Mouse (Mus musculus) urinary bladder, postnatal 25 days (tissue): ENCODE measurements at regions not wholly inside any gene's neighbourhood (a gene's known extent, or its start where the extent isn't known, plus 50 kb on each side); places are given as distances from the start of the nearest gene placed in this dataset.

Experiments used
- DNase-seq: peaks from one replicate; pipeline ENCODE4 v3.0.0; 2022; ENCODE audit warnings: low spot score

- no peak for DNase-seq
Measured at GRCm38 (mm10) chr3:148143776-148144175, 846.6 kb downstream of the Adgrl2 start.

GRCm38 (mm10) chr3:148136791-148137251 is 853.5 kb downstream of the Adgrl2 start:
- no peak for DNase-seq

DNA sequence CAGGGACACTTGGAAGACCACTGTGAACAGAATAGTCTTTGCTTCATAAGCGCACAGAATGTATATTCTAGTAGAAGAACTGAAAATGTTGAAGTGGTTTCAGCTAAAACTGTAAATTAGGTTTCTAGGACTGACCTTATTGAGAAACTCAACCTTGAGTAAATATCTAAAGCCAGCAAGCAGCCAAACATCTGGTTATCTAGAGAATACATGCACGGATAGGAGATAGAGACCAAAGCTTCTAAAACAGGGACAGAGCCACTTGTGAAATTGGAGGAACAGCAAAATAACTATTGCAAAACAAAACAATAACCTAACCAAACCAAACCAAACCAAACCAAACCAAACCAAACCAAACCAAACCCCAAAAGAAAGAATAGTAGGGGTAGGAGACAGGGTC is 855.7 kb downstream of the Adgrl2 start:
- no peak for DNase-seq

DNA sequence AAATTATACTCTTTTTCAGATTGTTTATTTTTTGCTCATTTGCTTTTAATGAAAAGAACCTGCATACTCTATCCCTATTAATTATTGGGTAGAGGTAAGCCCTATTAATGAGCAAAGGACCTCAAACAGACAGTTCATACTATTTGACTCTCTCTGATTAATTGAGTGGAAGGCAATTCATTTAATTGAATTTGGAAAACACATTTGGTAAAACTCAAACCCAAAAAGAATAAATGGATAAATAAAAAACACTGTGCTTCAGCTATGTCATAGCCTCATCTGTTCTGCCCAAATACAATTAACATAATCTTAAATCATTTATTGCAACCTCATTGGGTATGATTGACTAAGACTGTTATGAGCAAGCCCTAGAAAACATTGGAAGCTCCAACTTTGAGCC is 874.8 kb downstream of the Adgrl2 start:
- DNase-seq, result no peak

DNA sequence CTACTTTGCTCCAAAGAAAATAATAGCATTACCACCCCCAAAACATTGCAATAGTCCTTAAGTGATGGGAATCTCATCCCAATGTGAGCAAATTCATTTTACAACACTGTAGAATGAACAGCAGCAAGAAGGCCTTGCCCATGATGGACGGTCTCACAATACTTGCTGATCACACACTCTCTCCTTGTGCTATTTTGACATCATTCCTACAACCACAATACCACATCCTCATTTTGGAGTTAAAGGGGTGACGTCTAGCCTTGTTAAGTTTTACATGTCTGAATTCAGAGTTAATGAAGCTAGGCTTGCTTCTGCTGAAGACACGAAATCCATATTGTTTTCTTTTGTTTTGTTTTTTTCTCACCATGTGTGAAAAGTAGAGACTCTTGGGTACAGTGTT is 878.2 kb downstream of the Adgrl2 start:
- no peak for DNase-seq

GRCm38 (mm10) chr3:148107031-148107430 is 883.3 kb downstream of the Adgrl2 start:
- DNase-seq, result no peak

DNA sequence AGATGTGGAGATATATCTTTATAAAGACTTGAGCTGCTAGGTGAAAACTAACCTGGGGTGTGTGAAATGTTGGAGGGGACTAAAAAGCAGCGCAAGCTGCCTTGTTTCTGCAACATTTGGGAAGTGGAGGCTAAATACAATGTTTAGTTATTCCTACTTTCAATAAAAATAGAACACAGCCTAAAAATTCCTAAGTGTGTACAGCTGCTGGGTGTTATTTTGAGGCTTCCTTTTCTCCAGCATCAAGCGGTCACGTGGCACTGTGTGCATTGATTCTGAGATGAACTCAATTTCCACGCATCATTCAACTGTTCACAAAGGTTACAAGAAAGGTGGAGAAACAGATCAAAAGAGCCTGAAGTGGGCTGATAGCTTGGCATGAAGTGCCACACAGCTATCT is 896.4 kb downstream of the Adgrl2 start:
- DNase-seq, result no peak

- no peak for DNase-seq
Measured at GRCm38 (mm10) chr3:148075841-148076240, 914.5 kb downstream of the Adgrl2 start.

DNA sequence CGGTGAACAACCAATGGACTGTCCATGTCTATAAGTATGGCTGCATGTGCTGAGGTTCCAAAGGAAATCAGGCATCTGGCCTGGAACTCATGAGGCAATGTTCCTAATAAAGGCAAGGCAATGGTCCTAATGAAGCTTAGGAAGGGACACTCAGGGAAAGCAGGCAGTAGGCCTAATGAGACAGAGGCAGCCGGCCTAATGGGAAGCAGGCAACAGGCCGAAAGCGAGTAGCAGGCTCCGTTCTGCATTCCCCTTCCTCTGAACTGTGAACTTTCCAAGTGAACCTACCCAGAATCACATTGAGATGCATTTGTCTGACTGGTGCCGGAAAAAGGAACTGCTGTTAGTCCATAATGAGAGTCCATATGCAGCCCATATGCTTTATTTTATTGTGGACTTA is 923.7 kb downstream of the Adgrl2 start:
- DNase-seq, result no peak

- no peak for DNase-seq
Measured at GRCm38 (mm10) chr3:148056074-148056473, 934.3 kb downstream of the Adgrl2 start.

GRCm38 (mm10) chr3:148052516-148052915 is 937.8 kb downstream of the Adgrl2 start:
- no peak for DNase-seq

DNA sequence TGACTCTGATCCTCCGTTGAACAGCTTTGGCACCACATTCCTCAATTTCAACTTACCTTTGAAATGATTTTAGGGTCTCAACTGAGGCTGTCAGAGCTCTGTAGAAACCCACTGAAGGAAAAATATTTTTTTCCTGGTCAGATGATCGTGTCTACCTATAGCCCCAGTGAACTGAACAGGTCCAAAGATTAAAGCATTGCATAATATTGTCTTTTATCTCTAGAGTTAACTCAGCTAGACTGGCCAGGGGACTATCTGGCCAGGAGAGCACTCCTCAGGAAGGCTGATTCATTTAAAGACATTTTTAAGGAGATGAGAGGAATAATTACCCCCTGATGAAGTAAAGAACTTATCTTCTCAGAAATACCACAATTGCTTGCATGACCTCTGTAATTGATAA is 942.1 kb downstream of the Adgrl2 start:
- DNase-seq, result no peak

- no peak for DNase-seq
Measured at GRCm38 (mm10) chr3:148032532-148032931, 957.8 kb downstream of the Adgrl2 start.

DNA sequence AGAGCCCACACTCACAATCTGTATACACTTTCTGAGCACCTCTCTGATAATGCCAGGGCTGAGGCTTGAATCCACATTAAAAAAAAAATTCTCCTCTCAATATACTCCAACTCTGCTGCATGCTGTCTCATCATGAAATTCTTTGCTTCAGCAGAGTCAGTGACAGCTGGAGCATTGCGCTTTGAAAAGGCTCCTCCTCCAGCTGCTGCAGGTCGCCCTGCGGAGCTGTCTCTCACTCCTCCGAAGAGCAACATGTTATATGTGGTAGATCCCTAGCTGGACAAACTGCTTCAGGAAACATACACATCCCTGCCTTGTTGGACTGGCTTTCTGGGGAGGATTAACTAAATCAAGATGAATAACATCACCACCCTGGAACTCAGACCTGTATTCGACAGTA is 984.5 kb downstream of the Adgrl2 start:
- DNase-seq, result no peak

DNA sequence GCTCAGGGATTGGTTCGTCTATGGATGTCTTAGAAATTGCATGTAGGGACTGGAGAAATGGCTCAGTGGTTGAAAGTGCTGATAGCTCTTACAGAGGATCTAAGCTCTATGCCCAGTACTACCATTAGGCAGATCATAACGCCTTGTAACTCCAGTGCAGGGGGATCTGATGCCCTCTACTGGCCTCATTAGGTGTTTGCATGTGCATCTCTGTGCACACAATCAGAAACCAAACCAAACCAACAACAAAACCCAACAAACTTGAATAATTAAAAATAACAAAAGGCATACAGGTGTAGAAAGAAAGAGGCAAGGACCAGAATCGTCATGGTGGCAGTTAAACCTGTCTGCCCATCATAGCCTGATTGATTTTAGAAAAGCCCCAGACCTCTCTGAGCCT is 986.3 kb downstream of the Adgrl2 start:
- no peak for DNase-seq

GRCm38 (mm10) chr3:147999330-147999953 is 990.9 kb downstream of the Adgrl2 start:
- no peak for DNase-seq

DNA sequence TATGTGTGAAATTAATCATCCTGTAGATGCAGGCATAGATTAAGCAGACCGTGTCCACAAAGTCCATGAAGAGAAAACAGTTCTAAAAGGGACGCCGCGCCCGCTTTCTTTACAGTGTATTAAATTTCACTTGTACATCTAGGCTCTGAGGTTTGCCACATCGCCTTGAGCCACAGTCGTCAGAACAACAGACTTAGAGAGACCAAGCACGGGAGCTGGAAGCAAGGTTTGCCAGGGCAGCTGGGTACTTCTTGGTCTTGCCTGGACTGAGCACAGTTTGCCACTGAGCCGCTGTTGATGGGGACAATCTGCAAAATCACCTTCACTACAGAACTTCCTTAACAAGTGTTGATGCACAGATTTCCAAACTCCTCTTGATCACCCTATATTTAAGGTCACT is 998.6 kb downstream of the Adgrl2 start:
- DNase-seq, result no peak

DNA sequence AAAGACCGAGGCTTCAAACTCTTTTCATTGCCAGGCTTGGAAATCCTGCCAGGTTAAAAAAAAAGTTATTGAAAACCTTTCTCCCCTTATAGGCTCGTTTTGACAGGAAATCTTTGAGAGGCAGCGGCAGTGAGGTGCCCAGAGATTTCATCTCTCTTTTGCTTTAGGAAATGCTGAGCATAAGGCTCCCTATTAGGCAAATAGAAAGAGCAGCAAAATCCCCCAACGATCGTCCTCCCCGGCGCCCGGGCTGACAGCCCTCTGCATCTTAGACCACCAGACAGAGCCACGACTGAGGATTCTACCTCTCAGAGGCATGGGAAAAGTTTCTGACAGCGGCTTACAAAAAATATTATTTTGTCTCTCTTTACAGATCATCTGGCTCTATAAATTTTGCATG is 999.5 kb downstream of the Adgrl2 start:
- no peak for DNase-seq

- no peak for DNase-seq
Measured at GRCm38 (mm10) chr3:147982831-147983230, 1007.5 kb downstream of the Adgrl2 start.

DNA sequence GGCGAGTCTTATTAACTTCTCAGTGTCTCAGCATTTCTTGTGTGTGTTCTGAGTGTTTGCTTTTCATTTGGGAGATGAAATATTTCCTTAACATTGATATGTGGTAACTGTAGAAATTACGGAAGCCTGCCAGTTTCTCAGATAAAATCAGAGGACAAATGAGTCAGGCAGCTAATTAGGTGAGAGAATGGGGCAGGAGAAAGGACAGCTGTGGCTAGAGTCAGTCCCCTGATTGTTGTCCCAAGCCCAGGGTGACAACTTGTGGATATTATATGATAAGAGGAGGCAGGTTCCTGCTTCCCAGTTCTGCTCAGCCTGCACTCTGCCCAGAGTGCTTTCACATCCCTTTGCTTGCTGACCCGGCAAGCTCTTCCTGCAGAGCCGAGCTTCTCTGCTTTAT is 1008.7 kb downstream of the Adgrl2 start:
- DNase-seq, result no peak

DNA sequence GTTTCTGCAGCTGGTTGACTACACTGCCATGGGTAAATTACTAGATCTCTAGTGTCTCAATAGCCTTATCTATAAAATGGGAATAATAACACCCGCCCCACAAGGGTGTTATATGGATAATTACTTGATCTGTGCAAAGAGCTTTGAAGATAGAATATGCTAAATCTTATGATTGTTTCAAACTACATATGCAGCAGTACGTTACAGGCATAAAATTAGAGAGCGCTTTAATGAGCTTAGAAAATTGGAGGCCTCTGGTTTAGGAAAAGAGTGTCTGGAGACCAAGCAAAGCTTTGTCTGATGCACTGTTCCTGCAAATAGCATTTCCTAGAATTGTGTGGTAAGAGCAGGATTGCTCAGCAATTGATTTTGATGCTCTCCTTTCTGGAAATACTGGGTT is 1013.8 kb downstream of the Adgrl2 start:
- no peak for DNase-seq

- DNase-seq, result no peak
Measured at GRCm38 (mm10) chr3:147976069-147976468, 1014.3 kb downstream of the Adgrl2 start.

DNA sequence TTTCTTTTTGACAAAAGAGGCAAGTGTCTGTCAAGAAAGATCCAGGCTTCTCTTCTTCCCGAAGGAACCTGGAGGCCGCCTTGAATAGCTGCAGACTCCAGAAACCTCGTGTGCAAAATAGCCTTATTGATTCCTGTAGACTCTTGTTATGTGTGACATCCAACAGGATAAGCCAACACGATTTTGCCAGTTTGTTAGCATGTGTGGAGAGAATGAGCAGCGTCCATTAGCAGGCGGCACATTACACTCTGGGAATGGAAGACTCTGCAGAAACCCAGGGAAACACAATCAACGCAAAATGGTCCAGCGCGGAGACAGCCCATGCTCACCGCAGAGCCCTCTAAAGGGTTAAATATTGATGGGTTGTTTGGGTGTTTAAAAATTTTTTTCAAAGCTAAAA is 1014.9 kb downstream of the Adgrl2 start:
- no peak for DNase-seq

DNA sequence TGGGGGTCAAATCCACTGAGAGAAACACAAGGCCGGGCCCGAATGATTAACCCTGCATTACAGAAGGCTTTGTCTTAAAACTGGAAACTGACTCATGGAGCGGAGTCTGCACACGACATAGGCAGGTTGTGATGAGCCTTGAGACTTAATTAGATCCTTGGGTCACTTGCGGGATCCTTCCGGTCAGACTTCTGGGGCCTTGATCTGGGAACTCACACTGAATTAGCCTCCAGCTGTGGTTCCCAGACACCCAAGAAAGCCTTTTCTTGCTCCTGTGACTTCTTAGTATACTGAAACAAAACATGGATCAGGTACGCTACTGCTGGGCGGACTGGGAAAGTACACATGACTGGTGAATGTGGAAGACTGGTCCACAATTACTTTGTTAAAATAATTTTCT is 1015.8 kb downstream of the Adgrl2 start:
- DNase-seq, result no peak

GRCm38 (mm10) chr3:147968271-147968670 is 1022.1 kb downstream of the Adgrl2 start:
- no peak for DNase-seq
